Mouse (Mus musculus): ENCODE results near the gene Icmt. TPM values are rescaled to one million over a fixed set of nuclear protein-coding genes. Genes with fewer than 3 reads are reported as not detected.

Icmt gene
- total RNA-seq, 1 experiment from 2014 or later = 17.7 TPM

DNA sequence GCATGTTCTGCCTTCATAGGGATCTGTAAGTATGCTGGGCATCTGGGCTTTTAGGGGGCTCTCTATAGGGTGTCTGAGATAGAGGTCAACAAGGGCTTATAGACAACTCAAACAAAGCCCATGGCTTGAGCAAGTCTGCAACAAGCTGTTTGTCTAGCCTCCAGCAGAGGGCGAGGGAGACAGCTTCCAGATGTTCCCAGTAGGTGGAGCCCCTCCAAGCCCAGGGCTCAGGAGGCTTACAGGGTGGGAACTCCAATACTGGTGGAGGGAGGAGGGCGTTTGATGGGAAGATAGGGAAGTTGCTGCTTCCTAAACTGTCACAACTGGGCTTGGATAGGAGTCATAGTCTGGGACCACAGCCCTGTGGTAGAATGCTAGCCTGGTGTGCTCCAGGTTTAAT, 35.9 kb downstream of the Icmt start:
- peak; percentile 90 for ATAC-seq (replicated peaks; ENCODE audit: low read depth, poor library complexity, severe bottlenecking)

DNA sequence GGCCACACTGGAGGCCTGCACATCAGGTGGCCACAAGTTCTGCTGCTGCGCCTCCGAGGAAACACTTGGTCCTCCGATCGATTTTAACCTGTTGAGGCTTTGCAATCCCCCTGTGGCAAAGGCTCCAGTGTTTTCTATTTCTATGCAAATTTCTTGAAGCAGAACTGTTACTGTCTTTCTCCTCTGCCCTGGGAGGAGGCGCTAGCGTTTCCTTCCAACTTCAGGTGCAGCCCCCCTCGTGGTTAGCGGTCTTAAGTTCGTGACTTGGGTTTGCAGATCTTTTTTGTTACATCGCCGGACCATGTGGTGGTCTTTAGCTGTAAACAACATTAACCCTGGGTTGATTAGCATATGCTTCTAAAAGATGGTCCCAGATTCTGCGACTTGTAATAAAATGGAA, 36.6 kb downstream of the Icmt start:
- ATAC-seq (replicated peaks; ENCODE audit: low read depth, poor library complexity, severe bottlenecking) = no peak

DNA sequence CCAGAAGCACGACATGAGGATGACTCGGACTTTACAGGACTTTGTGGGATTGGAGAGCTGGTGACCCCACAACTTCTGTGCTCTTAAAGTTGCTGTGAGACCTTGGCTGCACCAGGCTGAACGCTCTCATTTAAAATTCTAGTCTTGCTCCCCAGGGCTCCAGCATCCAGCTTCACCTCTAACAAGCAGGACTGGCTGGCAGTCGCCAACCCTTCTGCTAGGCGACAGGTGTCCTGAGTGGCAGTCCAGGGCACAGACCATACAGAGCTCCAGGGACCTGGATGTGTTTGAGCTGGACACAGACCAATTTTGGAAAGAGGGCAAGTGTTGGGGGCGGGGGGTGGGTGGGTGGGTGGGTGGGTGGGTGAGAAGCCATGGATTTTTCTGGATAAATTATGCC, 40.7 kb downstream of the Icmt start:
- ATAC-seq (replicated peaks; ENCODE audit: low read depth, poor library complexity, severe bottlenecking) = no peak

DNA sequence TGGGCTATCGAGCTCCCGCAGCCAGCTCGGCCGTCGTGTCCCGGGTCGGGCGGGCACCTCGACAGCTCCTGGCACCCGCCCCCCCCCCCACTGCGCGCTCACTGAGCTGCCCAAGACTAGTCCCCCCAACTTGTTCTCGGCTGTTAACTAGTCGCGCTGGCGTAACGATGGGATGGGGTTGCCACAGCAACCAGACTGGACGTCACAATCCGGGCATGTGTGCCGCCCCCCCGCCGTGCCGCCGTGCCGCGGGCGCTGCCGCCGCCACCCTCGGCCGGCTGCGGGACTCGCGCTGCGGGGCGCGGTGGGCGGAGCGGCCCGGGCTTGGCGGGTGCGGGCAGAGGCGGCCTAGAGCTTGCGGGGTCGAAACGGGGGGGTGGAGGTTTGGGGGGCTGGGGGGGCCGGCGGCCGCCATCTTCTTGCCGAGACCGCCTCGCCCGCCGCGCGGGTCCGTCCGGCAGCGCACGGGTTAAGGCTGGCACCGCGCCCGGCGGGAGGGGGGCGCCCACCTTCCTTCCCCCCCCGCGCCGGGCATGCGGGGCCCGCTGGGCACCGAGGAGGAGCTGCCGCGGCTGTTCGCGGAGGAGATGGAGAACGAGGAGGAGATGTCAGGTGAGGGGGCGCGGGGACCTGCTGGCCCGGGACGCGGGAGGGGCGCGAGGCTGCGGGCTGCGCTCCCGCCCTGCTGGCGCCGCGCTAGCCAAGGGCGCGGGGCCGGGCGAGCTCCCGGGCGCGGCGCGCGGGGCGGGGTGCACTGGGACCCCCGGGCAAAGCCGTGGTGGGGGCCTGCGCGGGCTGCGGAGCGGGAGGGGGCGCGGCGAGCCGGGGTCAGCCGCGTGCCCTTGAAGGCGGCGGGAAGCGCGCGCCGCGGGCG, 41.6 kb downstream of the Icmt start, which contains the start of gene Chd5:
Chd5 (plus strand) TSS at position 233 of the 874 bp plus-strand sequence.
- ATAC-seq (replicated peaks; ENCODE audit: low read depth, poor library complexity, severe bottlenecking) = peak; percentile 2; the same call in 1 of the 2 replicates

DNA sequence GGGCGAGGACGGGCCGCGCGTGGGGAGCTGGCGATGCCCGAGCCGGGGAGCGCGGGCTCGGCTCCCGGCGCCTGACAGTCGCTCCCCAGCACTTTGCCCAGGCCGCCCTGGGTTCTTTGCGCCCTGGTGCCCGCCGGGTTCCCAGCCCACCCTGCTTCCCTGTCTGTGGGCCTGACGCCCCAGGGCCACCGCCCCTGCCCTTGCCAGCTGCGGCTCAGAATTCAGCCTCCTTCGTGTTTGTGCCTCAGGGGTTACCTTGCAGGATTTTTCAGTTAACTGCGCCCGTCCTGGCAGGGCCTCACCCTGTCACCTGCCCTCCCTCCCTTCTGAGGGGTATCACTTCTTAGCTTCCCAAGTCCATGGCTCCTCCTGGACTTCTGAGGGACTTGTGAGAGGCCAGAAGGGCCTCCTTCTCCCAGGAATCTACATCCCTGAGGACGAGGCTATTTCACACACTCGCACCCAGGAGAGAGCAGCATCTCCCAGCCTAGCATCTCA, 42.3 kb downstream of the Icmt start:
- no peak for ATAC-seq (replicated peaks; ENCODE audit: low read depth, poor library complexity, severe bottlenecking)

- ATAC-seq (replicated peaks; ENCODE audit: low read depth, poor library complexity, severe bottlenecking) = peak; percentile 60
Observed at GRCm38 (mm10) chr4:152340584-152341284, 43.7 kb downstream of the Icmt start.

GRCm38 (mm10) chr4:152343296-152343695, 46.3 kb downstream of the Icmt start:
- ATAC-seq (replicated peaks; ENCODE audit: low read depth, poor library complexity, severe bottlenecking) = peak; percentile 51

- no peak for ATAC-seq (replicated peaks; ENCODE audit: low read depth, poor library complexity, severe bottlenecking)
Observed at GRCm38 (mm10) chr4:152344651-152345050, 47.6 kb downstream of the Icmt start.

DNA sequence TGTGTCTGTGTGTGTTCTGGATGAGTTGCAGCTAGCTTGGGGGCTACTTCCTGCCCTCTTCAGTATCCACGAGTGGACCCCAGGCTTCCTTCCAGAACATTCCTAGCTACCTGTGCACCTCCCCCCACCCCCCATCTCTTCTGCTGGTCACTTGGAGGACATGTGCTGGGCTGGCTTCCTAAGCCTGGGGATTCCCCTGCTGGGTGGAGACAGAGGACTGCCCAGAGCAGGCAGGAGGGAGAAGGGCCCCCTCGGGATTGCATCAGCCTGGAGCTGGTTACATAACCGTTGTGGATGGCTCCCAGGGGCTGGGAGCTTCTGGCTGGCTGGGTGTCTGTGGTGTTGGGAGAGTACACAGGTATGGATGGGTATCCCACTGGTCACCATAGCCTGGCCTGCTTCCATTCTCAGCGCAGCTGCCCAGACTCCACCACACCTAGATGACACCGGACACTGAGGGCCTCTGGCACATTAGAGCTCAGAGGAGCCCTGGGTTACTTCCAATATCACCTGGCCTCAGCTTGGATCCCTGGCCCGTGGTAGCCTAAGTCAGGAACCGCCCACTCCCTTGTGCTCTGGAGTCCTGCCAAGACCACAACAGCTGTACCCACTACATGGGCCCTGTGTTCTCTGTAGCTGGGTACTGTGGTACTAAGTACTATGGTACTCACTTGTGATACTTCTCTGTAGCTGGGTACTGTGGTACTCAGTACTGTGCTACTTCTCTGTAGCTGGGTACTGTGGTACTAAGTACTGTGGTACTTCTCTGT, 48.3 kb downstream of the Icmt start:
- peak; percentile 52 for ATAC-seq (replicated peaks; ENCODE audit: low read depth, poor library complexity, severe bottlenecking)

GRCm38 (mm10) chr4:152349837-152350381, 52.9 kb downstream of the Icmt start:
- ATAC-seq (replicated peaks; ENCODE audit: low read depth, poor library complexity, severe bottlenecking) = no peak

DNA sequence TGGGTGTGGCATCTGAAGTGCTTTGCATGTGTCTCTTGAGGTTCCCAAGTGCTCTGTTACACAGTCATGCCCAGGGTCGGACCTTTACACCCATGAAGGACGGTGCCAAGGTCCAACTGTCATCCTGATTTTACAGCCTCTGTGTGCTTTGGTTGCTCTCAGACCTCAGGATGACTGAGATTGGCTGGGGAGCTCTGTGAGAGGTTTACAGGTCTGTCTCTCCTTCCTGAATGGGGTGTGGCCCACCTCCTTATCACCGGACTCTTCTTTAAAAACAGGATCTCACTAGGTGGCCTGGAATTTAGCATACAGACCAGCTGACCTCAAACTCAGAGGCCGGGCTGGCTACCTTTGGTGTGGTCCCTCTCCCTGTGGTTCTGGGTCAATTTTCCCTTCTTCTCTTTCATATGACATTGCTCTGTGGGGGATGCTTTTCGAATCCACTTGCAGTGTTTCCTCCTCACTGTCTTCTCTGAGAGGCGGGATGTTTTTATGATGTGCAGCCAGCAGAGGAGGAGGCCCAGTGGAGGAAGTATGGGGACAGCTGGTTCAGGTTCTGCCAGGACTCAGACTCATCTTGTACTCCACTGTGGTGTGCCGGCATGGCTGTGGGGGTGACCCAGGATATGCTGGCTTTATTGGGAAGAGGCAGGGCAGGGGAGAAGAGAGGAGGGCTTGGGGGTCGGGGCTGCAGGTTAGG, 53.8 kb downstream of the Icmt start:
- no peak for ATAC-seq (replicated peaks; ENCODE audit: low read depth, poor library complexity, severe bottlenecking)

DNA sequence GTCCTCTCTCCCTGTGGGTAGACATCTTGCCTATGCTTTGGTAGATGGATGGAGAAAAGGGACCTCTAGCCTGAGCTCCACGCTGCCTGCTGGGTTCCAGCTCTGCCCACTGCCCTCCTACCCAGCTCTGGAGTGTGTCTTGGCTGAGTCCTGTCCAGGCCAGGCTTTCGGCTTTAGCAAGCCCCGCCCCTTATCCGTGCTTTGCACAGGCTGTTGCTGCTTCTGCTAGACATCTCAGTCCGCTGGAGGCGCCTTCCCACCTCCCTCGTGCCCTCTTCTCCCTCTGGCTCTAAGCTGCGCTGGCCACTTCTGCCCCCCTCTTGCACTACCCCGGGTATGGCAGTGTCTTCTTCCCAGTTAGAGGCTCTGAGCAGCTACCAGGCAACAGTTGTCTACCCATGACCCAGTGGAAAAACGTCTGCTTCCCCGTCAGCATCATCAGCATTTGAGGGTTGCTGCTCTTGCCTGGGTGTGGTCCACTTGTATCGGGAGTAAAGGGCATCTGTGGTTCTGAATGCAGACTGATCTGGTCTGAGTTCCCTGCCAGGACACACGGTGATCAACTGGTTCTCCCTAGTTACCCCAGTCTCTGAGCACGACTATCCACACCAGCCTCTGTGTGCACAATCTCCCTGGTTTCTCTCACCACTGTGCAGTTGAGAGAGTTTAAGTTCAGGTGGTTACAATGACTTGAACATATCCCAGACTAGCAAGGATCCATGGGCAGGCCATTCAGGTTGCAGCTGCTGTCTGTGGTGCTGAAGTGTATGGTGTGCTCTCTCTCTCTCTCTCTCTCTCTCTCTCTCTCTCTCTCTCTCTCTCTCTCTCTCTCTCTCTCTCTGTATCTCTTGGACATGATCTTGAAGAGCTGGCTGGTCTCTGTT, 54.6 kb downstream of the Icmt start:
- ATAC-seq (replicated peaks; ENCODE audit: low read depth, poor library complexity, severe bottlenecking) = peak; percentile 46

DNA sequence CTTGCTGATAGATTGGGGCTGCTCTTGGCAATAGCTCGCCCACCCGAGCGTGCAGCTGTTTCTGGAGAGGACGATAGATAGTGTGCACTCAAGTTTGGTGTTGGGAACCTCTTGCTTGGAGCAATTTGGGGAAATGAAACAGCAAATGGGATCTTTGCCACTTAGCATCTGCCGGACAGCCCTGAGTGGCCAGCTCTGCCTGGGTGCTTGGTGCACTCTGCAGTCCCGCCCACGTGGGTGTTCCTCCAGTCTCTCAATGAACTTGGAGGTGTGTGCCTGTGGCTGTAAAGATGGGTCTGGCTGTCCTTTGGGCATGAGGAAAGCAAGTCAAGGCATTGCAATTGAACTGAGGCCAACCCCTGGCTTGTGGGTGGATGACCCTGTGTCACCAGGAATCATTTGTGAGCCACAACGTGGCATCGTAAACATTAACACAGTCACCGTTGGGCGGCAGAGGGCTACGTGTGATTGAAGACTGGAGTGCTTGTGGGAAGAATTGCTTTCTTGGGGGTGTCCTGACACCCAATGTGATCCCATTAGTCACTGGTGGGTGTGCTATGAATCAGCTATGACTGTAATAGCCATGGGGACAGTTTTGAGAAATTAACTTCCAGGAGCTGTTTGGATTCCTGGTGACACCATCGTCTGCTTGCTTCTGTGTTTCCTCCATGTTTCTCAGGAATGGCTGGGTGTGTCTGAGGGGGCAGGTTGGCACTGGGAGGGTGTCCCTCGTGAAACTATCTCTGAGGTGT, 57.0 kb downstream of the Icmt start:
- peak; percentile 18; the same call in 1 of the 2 replicates for ATAC-seq (replicated peaks; ENCODE audit: low read depth, poor library complexity, severe bottlenecking)

- no peak for ATAC-seq (replicated peaks; ENCODE audit: low read depth, poor library complexity, severe bottlenecking)
Observed at GRCm38 (mm10) chr4:152355672-152356071, 58.6 kb downstream of the Icmt start.

Measured in common myeloid progenitor, adult 5-6 weeks (primary cell).